Mouse (Mus musculus): Measurements from ENCODE around the gene Swt1.

GRCm38 (mm10) chr1:151372823-151373222 lies 55.4 kb downstream of the Swt1 start:
- TF ChIP-seq CTCF (IDR thresholded peaks at IDR 0.05; ENCODE audit: control insufficient read depth, insufficient read depth, insufficient read length) (no peak), MAX (IDR thresholded peaks at IDR 0.05) (no peak), USF1 (IDR thresholded peaks at IDR 0.05; ENCODE audit: low read depth) (no peak), FOSL1 (IDR thresholded peaks at IDR 0.05; ENCODE audit: insufficient read depth, low read length, poor library complexity, severe bottlenecking) (no peak), MYOD1 (IDR thresholded peaks at IDR 0.05; ENCODE audit: control insufficient read depth, insufficient read length, low read depth) (no peak), CEBPB (IDR thresholded peaks at IDR 0.05; ENCODE audit: low read depth) (no peak)

All from C2C12 (cell line).